Mouse (Mus musculus) hindbrain, embryonic 14.5 days (tissue): ENCODE results near the gene Fbn1. TPM values are rescaled to one million over a fixed set of nuclear protein-coding genes. Genes with fewer than 3 reads are reported as not detected.

Experiments
- ATAC-seq: fragments of 200-750 bp; cut with Nextera tagmentation; 2 replicates; pipeline ENCODE4 v1.8.0; 2017; ENCODE audit warnings: moderate number of reproducible peaks, mild to moderate bottlenecking, moderate TSS enrichment, moderate library complexity; ENCODE audit not compliant: low FRiP score
- DNase-seq: peaks from one replicate; pipeline ENCODE4 v3.0.0-alpha.2; 2015; ENCODE audit warnings: low spot score
- H3K27ac ChIP-seq: fragments of 300-500 bp; sonication (generic); 2 replicates; pipeline ENCODE4 v1.5.1; 2014; ENCODE audit warnings: mild to moderate bottlenecking, moderate library complexity
- H3K27me3 ChIP-seq: fragments of 300-500 bp; sonication (generic); 2 replicates; pipeline ENCODE4 v1.6.1; 2014; ENCODE audit warnings: mild to moderate bottlenecking, low read length, mixed read lengths; ENCODE audit not compliant: control insufficient read depth, insufficient read depth
- H3K36me3 ChIP-seq: fragments of 300-500 bp; sonication (generic); replicated peaks from 2 replicates; pipeline ENCODE4 v1.6.1; 2014; ENCODE audit not compliant: control insufficient read depth, insufficient read depth
- H3K4me1 ChIP-seq: fragments of 300-500 bp; sonication (generic); replicated peaks from 2 replicates; pipeline ENCODE4 v1.6.1; 2014; ENCODE audit warnings: antibody characterized with exemption, low read length, mixed read lengths; ENCODE audit not compliant: control insufficient read depth, insufficient read depth
- H3K4me2 ChIP-seq: fragments of 300-500 bp; sonication (generic); replicated peaks from 2 replicates; pipeline ENCODE4 v1.6.1; 2014; ENCODE audit warnings: mild to moderate bottlenecking, moderate library complexity
- H3K4me3 ChIP-seq: fragments of 300-500 bp; sonication (generic); replicated peaks from 2 replicates; pipeline ENCODE4 v1.5.1; 2014; ENCODE audit warnings: mild to moderate bottlenecking, low read length
- H3K9ac ChIP-seq: fragments of 300-500 bp; sonication (generic); 2 replicates; pipeline ENCODE4 v1.6.1; 2014
- H3K9me3 ChIP-seq: fragments of 300-500 bp; sonication (generic); 2 replicates; pipeline ENCODE4 v1.6.1; 2016; ENCODE audit warnings: low read length; ENCODE audit not compliant: control insufficient read depth
- WGBS: fragments of 180-500 bp; shearing (Covaris S2); extraction: QIAGEN DNeasy Blood & Tissue Kit; methylation state at CpG from one replicate; pipeline ENCODE4 v1.1.7; 2014; 5-methylcytosine and 5-hydroxymethylcytosine counted together
- polyA plus RNA-seq: library from polyadenylated mRNA; unstranded; fragments of >200 nt; fragmentation: Nextera tagmentation; extraction: Ambion mirVana; gene quantifications from 2 replicates; pipeline ENCODE4 v1.2.1, GENCODE M21; 2014

Gene Fbn1
- polyA plus RNA-seq, 1 experiment from 2014 or later, result 6.7 TPM

- H3K36me3 ChIP-seq, result no peaks in the 10 kb centered on the region
- 27% methylated on average over 6 of the region's 6 CpGs for WGBS
- no peak overlapping the region for H3K27ac ChIP-seq
- H3K9ac ChIP-seq, result no peak overlapping the region
- H3K4me3 ChIP-seq, result no peak overlapping the region
- ATAC-seq, result no peak
- H3K27me3 ChIP-seq, result no peaks in the 10 kb centered on the region
- no peak overlapping the region for H3K4me2 ChIP-seq
- no peaks in the 10 kb centered on the region for H3K4me1 ChIP-seq
- H3K9me3 ChIP-seq, result no peaks in the 10 kb centered on the region
- DNase-seq, result no peak
These were observed 55.3 kb downstream of the Fbn1 start for GRCm38 (mm10) chr2:125452369-125453097.

DNA sequence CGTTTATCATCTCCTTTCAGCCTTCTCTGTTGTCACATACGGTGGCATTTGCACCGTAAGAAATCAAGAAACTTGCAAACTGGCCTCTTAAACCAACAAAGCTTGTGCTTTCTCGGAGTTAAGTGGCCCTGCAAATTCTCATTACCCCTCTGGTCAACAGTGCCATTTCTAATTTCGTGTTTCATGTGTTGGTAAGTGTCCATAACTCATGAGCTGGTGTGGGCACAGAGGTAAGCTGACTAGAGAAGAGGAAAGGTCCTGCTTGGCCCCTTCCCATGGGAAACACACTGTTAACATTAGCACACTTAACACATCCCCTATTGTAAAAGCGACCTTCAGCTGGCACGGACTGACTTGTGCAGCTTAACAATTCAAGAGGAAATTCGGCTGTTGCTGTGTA lies 58.4 kb downstream of the Fbn1 start:
- DNase-seq (no peak), ATAC-seq (no peak)
- no peak overlapping the region for H3K9ac ChIP-seq
- no peaks in the 10 kb centered on the region for H3K27me3 ChIP-seq
- H3K4me1 ChIP-seq, result no peaks in the 10 kb centered on the region
- 81% methylated on average over 8 of the region's 8 CpGs for WGBS
- H3K36me3 ChIP-seq, result no peaks in the 10 kb centered on the region
- no peak overlapping the region for H3K4me3 ChIP-seq
- H3K27ac ChIP-seq, result no peak overlapping the region
- no peaks in the 10 kb centered on the region for H3K9me3 ChIP-seq
- H3K4me2 ChIP-seq, result no peak overlapping the region

GRCm38 (mm10) chr2:125448881-125449280 lies 58.9 kb downstream of the Fbn1 start:
- Histone ChIP-seq H3K9ac (no peak overlapping the region), H3K36me3 (no peaks in the 10 kb centered on the region), H3K27me3 (no peaks in the 10 kb centered on the region), H3K4me3 (no peak overlapping the region), H3K9me3 (no peaks in the 10 kb centered on the region), H3K4me1 (no peaks in the 10 kb centered on the region), H3K27ac (no peak overlapping the region), H3K4me2 (no peak overlapping the region)
- DNase-seq, result no peak
- WGBS, result 92% methylated on average over 6 of the region's 6 CpGs
- no peak for ATAC-seq

DNA sequence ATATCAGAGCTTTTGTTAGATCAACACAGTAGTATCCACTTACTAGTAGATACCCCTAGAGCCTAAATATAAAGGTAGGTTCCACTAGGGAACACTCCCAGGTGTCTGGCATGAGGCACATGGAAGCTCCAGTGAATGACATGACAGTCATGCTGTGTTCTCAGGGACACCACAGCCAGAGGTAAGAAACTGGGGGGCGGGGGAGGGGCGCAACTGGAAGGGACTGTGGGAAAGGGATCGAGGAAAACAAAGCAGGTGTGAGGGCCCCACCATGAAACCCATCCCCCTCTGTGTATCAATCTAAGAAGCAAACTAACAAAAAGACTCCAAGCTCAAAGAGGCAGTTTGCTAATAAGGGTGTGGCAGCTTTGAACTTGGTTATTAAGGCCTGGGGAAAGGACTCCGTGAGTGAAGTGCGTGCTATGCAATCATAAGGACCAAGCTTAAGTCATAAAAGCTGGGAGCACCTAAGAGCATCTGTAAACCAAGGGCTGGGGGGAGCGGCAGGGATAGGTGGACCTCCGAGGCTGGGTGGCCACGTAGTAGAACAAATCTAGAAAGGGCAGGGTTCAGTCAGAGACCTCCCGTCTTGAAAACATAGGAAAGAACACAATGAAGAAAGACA lies 60.4 kb downstream of the Fbn1 start:
- DNase-seq (no peak), ATAC-seq (no peak)
- Histone ChIP-seq H3K27ac (no peak overlapping the region), H3K4me1 (no peaks in the 10 kb centered on the region), H3K4me2 (no peak overlapping the region), H3K27me3 (no peaks in the 10 kb centered on the region), H3K4me3 (no peak overlapping the region), H3K9ac (no peak overlapping the region), H3K9me3 (no peaks in the 10 kb centered on the region), H3K36me3 (no peaks in the 10 kb centered on the region)
- WGBS, result 87% methylated on average over 9 of the region's 9 CpGs

DNA sequence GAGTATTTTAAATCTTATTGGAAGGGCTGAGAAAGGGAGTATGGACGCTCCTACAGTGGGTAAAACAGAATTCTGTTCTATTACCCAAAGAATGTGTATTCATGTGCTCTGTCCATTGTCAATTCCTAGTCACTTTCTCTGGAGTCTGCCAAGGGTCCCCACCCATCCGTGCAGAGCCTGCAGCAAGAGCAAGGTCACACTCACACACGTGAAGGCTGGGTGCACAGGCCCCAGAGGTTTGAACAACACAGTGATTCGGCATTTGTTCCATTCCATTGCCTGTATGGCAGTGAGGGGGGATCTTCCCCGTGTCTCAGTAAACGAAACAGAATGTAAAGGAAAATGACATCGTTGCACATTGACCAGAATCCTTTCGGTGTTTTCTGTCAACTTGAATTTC lies 69.4 kb downstream of the Fbn1 start:
- no peak overlapping the region for H3K4me2 ChIP-seq
- 69% methylated on average over 8 of the region's 8 CpGs for WGBS
- no peak overlapping the region for H3K4me3 ChIP-seq
- no peaks in the 10 kb centered on the region for H3K36me3 ChIP-seq
- no peak overlapping the region for H3K9ac ChIP-seq
- H3K9me3 ChIP-seq, result no peaks in the 10 kb centered on the region
- no peaks in the 10 kb centered on the region for H3K27me3 ChIP-seq
- no peak overlapping the region for H3K27ac ChIP-seq
- ATAC-seq (no peak), DNase-seq (no peak)
- no peaks in the 10 kb centered on the region for H3K4me1 ChIP-seq

- no peak overlapping the region for H3K4me2 ChIP-seq
- H3K36me3 ChIP-seq, result no peaks in the 10 kb centered on the region
- 83% methylated on average over 7 of the region's 7 CpGs for WGBS
- DNase-seq (no peak), ATAC-seq (no peak)
- H3K4me3 ChIP-seq, result no peak overlapping the region
- H3K9ac ChIP-seq, result no peak overlapping the region
- no peaks in the 10 kb centered on the region for H3K9me3 ChIP-seq
- H3K4me1 ChIP-seq, result no peaks in the 10 kb centered on the region
- H3K27ac ChIP-seq, result no peak overlapping the region
- H3K27me3 ChIP-seq, result no peaks in the 10 kb centered on the region
These were observed 71.6 kb downstream of the Fbn1 start for GRCm38 (mm10) chr2:125436240-125436639.

GRCm38 (mm10) chr2:125433524-125433923 lies 74.3 kb downstream of the Fbn1 start:
- H3K27ac ChIP-seq, result no peak overlapping the region
- no peak overlapping the region for H3K4me3 ChIP-seq
- H3K9me3 ChIP-seq, result no peaks in the 10 kb centered on the region
- DNase-seq (no peak), ATAC-seq (no peak)
- WGBS, result 86% methylated on average over 6 of the region's 6 CpGs
- no peaks in the 10 kb centered on the region for H3K27me3 ChIP-seq
- H3K4me1 ChIP-seq, result no peaks in the 10 kb centered on the region
- H3K9ac ChIP-seq, result no peak overlapping the region
- H3K36me3 ChIP-seq, result no peaks in the 10 kb centered on the region
- H3K4me2 ChIP-seq, result no peak overlapping the region

GRCm38 (mm10) chr2:125431491-125431890 lies 76.3 kb downstream of the Fbn1 start:
- H3K9ac ChIP-seq, result no peak overlapping the region
- no peak for DNase-seq
- no peaks in the 10 kb centered on the region for H3K9me3 ChIP-seq
- no peak overlapping the region for H3K4me3 ChIP-seq
- no peaks in the 10 kb centered on the region for H3K4me1 ChIP-seq
- no peak for ATAC-seq
- H3K36me3 ChIP-seq, result no peaks in the 10 kb centered on the region
- no peak overlapping the region for H3K27ac ChIP-seq
- no peak overlapping the region for H3K4me2 ChIP-seq
- H3K27me3 ChIP-seq, result no peaks in the 10 kb centered on the region
- 71% methylated on average over 6 of the region's 6 CpGs for WGBS

DNA sequence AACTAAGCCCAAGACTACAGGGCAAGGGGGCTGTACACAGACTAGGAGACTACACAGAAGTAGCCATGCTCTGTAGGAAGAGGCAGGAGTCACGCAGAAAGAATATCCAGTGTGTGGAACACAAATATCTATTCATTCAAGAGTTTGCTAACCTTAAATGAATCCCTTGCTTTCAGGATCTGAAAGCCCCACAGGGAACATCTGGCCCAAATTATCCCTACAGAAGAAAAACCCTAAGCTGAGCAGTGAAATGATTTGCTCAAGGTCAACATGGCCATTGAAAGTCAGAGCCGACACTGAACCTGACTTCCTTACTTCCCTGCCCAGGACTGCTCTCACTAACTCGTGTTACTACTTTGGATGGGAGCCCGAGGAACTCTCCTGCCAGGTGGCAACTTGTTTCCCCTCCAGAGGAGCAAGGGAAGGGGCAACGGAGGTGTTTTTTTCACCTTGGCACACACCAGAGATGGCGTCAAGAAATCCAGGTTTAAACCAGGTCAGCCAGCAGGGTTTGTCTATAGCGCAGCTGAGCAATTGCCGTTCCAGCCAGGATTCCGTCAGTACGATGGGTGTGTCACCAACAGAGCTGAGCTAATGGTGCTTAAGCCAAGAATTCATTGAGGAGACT lies 78.9 kb downstream of the Fbn1 start:
- no peaks in the 10 kb centered on the region for H3K27me3 ChIP-seq
- H3K9ac ChIP-seq, result no peak overlapping the region
- no peaks in the 10 kb centered on the region for H3K36me3 ChIP-seq
- ATAC-seq, result no peak
- DNase-seq, result no peak
- no peak overlapping the region for H3K4me3 ChIP-seq
- no peaks in the 10 kb centered on the region for H3K4me1 ChIP-seq
- no peak overlapping the region for H3K27ac ChIP-seq
- H3K9me3 ChIP-seq, result no peaks in the 10 kb centered on the region
- H3K4me2 ChIP-seq, result no peak overlapping the region
- 87% methylated on average over 10 of the region's 10 CpGs for WGBS
